Mouse (Mus musculus) ES-E14 (cell line): ENCODE results near the gene Tnfsf13b.

Experiments
- CHD2 ChIP-seq: IDR thresholded peaks from 2 replicates; pipeline ENCODE4 v1.6.1; 2014; ENCODE audit warnings: mild to moderate bottlenecking, low read depth, low read length, inconsistent platforms
- MAFK ChIP-seq: IDR thresholded peaks from 2 replicates; pipeline ENCODE4 v1.6.1; 2014; ENCODE audit warnings: mild to moderate bottlenecking, low read depth, low read length, inconsistent platforms; ENCODE audit not compliant: insufficient read depth

GRCm38 (mm10) chr8:10053571-10053990 is 47.3 kb downstream of the Tnfsf13b start:
- TF ChIP-seq CHD2 = no peak
- no peak for TF ChIP-seq MAFK
